Mouse (Mus musculus) lung, adult 2 months (tissue): ENCODE results near the gene Actl10.

Experiments used
- CTCF ChIP-seq: fragments of 200-500 bp; IDR thresholded peaks from 2 replicates; pipeline ENCODE4 v1.5.1; 2011; ENCODE audit warnings: mild to moderate bottlenecking, low read length, control low read depth; ENCODE audit not compliant: insufficient read depth
- POLR2A ChIP-seq: fragments of 200-500 bp; IDR thresholded peaks from 2 replicates; pipeline ENCODE4 v1.6.1; 2011; ENCODE audit warnings: low read depth, mild to moderate bottlenecking, control low read depth, low read length, borderline replicate concordance; ENCODE audit errors: extremely low read depth

- TF ChIP-seq POLR2A (no peak), CTCF (no peak)
These were observed 32.6 kb downstream of the Actl10 start for GRCm38 (mm10) chr2:154583906-154584872.
